Mouse (Mus musculus): ENCODE results near the gene Lhpp. TPM values are rescaled to one million over a fixed set of nuclear protein-coding genes. Genes with fewer than 3 reads are reported as not detected.

Lhpp gene
- total RNA-seq, 2 experiments from 2014 or later, result 18.0 to 18.4 TPM

- DNase-seq, result no peak
- intact Hi-C loops (cut with DNase I), result no loop called here
Observed at GRCm38 (mm10) chr7:132701412-132701811, 91.0 kb downstream of the Lhpp start.

- intact Hi-C loops (cut with DNase I), result no loop called here
- no peak for DNase-seq
Observed at GRCm38 (mm10) chr7:132702024-132702423, 91.6 kb downstream of the Lhpp start.

- intact Hi-C loops (cut with DNase I), result no loop called here
- no peak for DNase-seq
Observed at GRCm38 (mm10) chr7:132702492-132703070, 92.1 kb downstream of the Lhpp start.

GRCm38 (mm10) chr7:132703515-132704309, 93.3 kb downstream of the Lhpp start:
- no peak for DNase-seq
- intact Hi-C loops (cut with DNase I), result no loop called here

- intact Hi-C loops (cut with DNase I), result no loop called here
- DNase-seq, result no peak
Observed at GRCm38 (mm10) chr7:132704310-132704875, 94.0 kb downstream of the Lhpp start.

- intact Hi-C loops (cut with DNase I), result no loop called here
- DNase-seq, result no peak
Observed at GRCm38 (mm10) chr7:132705130-132705529, 94.7 kb downstream of the Lhpp start.

- DNase-seq, result no peak
- intact Hi-C loops (cut with DNase I), result loop anchor here (5.0 kb wide), 1 partner anchor 39 kb away; no protein-coding TSS in a partner anchor
Observed at GRCm38 (mm10) chr7:132711579-132711978, 101.1 kb downstream of the Lhpp start.

GRCm38 (mm10) chr7:132712044-132712708, 101.7 kb downstream of the Lhpp start:
- no peak for DNase-seq
- intact Hi-C loops (cut with DNase I), result loop anchor here (5.0 kb wide), 1 partner anchor 40 kb away; no protein-coding TSS in a partner anchor

- intact Hi-C loops (cut with DNase I), result loop anchor here (5.0 kb wide), 1 partner anchor 41 kb away; no protein-coding TSS in a partner anchor
- no peak for DNase-seq
Observed at GRCm38 (mm10) chr7:132712956-132713355, 102.5 kb downstream of the Lhpp start.

GRCm38 (mm10) chr7:132713483-132714126, 103.2 kb downstream of the Lhpp start:
- peak; percentile 69 to 76 for DNase-seq
- intact Hi-C loops (cut with DNase I), result loop anchor here (2.0 to 5.0 kb wide), 2 partner anchors 41 to 57 kb away; no protein-coding TSS in a partner anchor

- intact Hi-C loops (cut with DNase I), result loop anchor here (2.0 to 5.0 kb wide), 2 partner anchors 42 to 58 kb away; no protein-coding TSS in a partner anchor
- DNase-seq, result peak; percentile 87 to 89
Observed at GRCm38 (mm10) chr7:132714236-132714923, 103.9 kb downstream of the Lhpp start.

- DNase-seq, result no peak
Observed at GRCm38 (mm10) chr7:132715259-132715658, 104.8 kb downstream of the Lhpp start.

GRCm38 (mm10) chr7:132719570-132719969, 109.1 kb downstream of the Lhpp start:
- DNase-seq, result no peak
- intact Hi-C loops (cut with DNase I), result no loop called here

More at GRCm38 (mm10) chr7:132715259-132715658, 104.8 kb downstream of the Lhpp start:
- intact Hi-C loops (cut with DNase I), result loop anchor here (2.0 kb wide), 1 partner anchor 58 kb away; no protein-coding TSS in a partner anchor

- no peak for DNase-seq
- intact Hi-C loops (cut with DNase I), result no loop called here
Observed at GRCm38 (mm10) chr7:132720562-132720961, 110.1 kb downstream of the Lhpp start.

GRCm38 (mm10) chr7:132722401-132723370, 112.2 kb downstream of the Lhpp start:
- peak in 1 of 2 experiments; percentile 66 for DNase-seq
- intact Hi-C loops (cut with DNase I), result no loop called here

- intact Hi-C loops (cut with DNase I), result no loop called here
- DNase-seq, result peak; percentile 90 to 94
Observed at GRCm38 (mm10) chr7:132723906-132724305, 113.5 kb downstream of the Lhpp start.

- intact Hi-C loops (cut with DNase I), result no loop called here
- DNase-seq, result no peak
Observed at GRCm38 (mm10) chr7:132724501-132725062, 114.1 kb downstream of the Lhpp start.

Measured in heart, postnatal 10 days (tissue).